In genomic region chr4:126533729-126534070, GRCm38 (mm10) we compare ENCODE assay signal across 9 mouse cellular contexts. TPM values are rescaled to one million over a fixed set of nuclear protein-coding genes. Genes with fewer than 3 reads are reported as not detected.
DNase-seq lines count a peak whose midpoint lies in the region; ATAC-seq and TF ChIP-seq lines count a peak whose summit lies in the region.
"Had no signal": no experiment of that assay in that cellular context is flagged by ENCODE, and none has a peak within 500 bp of the region (broad histone marks: within the 10 kb centered on the region; RNA-seq: fewer than 3 reads in every experiment).

No protein-coding gene starts in this region.

- peak overlapping the region; percentile 71 for H3K4me3 ChIP-seq in heart, embryonic 15.5 days
- peak overlapping the region; percentile 45 to 68; a peak in 3 of 4 replicates for H3K4me3 ChIP-seq in MEL (ENCODE audit: control insufficient read depth in 1 of 2, insufficient read depth in 1 of 2, low read depth in 2 of 2, low read length in 2 of 2)
- H3K4me3 ChIP-seq in forebrain, postnatal 0 days (ENCODE audit: low read depth, low read length), result peak overlapping the region; percentile 93
- H3K4me3 ChIP-seq in midbrain, embryonic 10.5 days, result peak overlapping the region; percentile 79

- H3K27ac ChIP-seq in heart, embryonic 15.5 days, result no peak overlapping the region
- H3K27ac ChIP-seq in MEL (ENCODE audit: control insufficient read depth, low read depth, low read length), result no peak overlapping the region
- H3K27ac ChIP-seq in forebrain, postnatal 0 days (ENCODE audit: low read depth, low read length), result peak overlapping the region; percentile 79
- peak overlapping the region; percentile 85 for H3K27ac ChIP-seq in midbrain, embryonic 10.5 days (replicated peaks)

- TF ChIP-seq POLR2A in MEL (IDR thresholded peaks at IDR 0.05; ENCODE audit: control insufficient read depth in 1 of 2, insufficient read depth in 1 of 2, low read depth in 1 of 2, low read length in 2 of 2, poor library complexity in 1 of 2), result 0 out of 4 replicates have a peak, but pooled peaks of 1 of the 2 experiments have one; percentile 52

- no peaks in the 10 kb centered on the region for H3K36me3 ChIP-seq in heart, embryonic 15.5 days
- H3K36me3 ChIP-seq in MEL (ENCODE audit: control insufficient read depth in 1 of 2, insufficient read depth in 2 of 2, low read length in 2 of 2), result peaks cover 0 to 6% of the 10 kb centered on the region in 2 experiments; a peak in 2 of 4 replicates
- H3K36me3 ChIP-seq in forebrain, postnatal 0 days (ENCODE audit: insufficient read depth), result no peaks in the 10 kb centered on the region
- no peaks in the 10 kb centered on the region for H3K36me3 ChIP-seq in midbrain, embryonic 10.5 days
- H3K36me3 ChIP-seq: G1E had no signal

- peak overlapping the region; percentile 79 for H3K9ac ChIP-seq in heart, embryonic 15.5 days
- H3K9ac ChIP-seq in MEL (ENCODE audit: control insufficient read depth, low read depth, low read length, poor library complexity, severe bottlenecking), result peak overlapping the region; percentile 53
- H3K9ac ChIP-seq in forebrain, postnatal 0 days, result peak overlapping the region; percentile 92

- TF ChIP-seq CTCF in MEL (IDR thresholded peaks at IDR 0.05 in 2 of 3, conservative IDR thresholded peaks at IDR 0.05 in 1 of 3; ENCODE audit: control insufficient read depth in 1 of 3, insufficient read depth in 1 of 3, low read depth in 2 of 3, low read length in 3 of 3, poor library complexity in 1 of 3, severe bottlenecking in 1 of 3), result no peak
- TF ChIP-seq CTCF in forebrain, postnatal 0 days (IDR thresholded peaks at IDR 0.05; ENCODE audit: low read depth), result no peak

- no peaks in the 10 kb centered on the region for H3K9me3 ChIP-seq in heart, embryonic 15.5 days (replicated peaks)
- H3K9me3 ChIP-seq in MEL (replicated peaks; ENCODE audit: insufficient read depth, low read length), result no peaks in the 10 kb centered on the region
- H3K9me3 ChIP-seq in forebrain, postnatal 0 days (ENCODE audit: low read length), result no peaks in the 10 kb centered on the region
- H3K9me3 ChIP-seq in midbrain, embryonic 10.5 days (replicated peaks), result no peaks in the 10 kb centered on the region

- no peak for TF ChIP-seq EP300 in MEL (IDR thresholded peaks at IDR 0.05; ENCODE audit: low read depth in 1 of 2, low read length in 2 of 2)

- H3K4me1 ChIP-seq in heart, embryonic 15.5 days (replicated peaks), result peaks cover 7% of the 10 kb centered on the region
- peaks cover 2 to 9% of the 10 kb centered on the region in 2 experiments; a peak in 2 of 4 replicates for H3K4me1 ChIP-seq in MEL (ENCODE audit: control insufficient read depth in 1 of 2, insufficient read depth in 2 of 2, low read length in 2 of 2)
- peaks cover 9% of the 10 kb centered on the region; the same call in 1 of the 2 replicates for H3K4me1 ChIP-seq in forebrain, postnatal 0 days (ENCODE audit: insufficient read depth)
- peaks cover 15% of the 10 kb centered on the region for H3K4me1 ChIP-seq in midbrain, embryonic 10.5 days

- TF ChIP-seq RAD21 in MEL (IDR thresholded peaks at IDR 0.05; ENCODE audit: low read depth, low read length), result no peak

- H3K79me2 ChIP-seq in MEL (ENCODE audit: control insufficient read depth, insufficient read depth, low read length, poor library complexity), result no peaks in the 10 kb centered on the region; the same call in 1 of the 2 replicates

- DNase-seq in heart, adult 9 months (ENCODE audit: low spot score in 2 of 2), result no peak
- no peak for DNase-seq in MEL (ENCODE audit: low read depth, low spot score)
- no peak for DNase-seq in forebrain, postnatal 0 days
- DNase-seq in midbrain, embryonic 10.5 days (ENCODE audit: low spot score), result no peak
- DNase-seq in natural killer cell, adult 2 months (ENCODE audit: low spot score in 2 of 2), result no peak
- no peak for DNase-seq in cerebellum, adult 11 months

- 12% methylated on average over 7 of the region's 7 CpGs for WGBS in heart, embryonic 15.5 days
- 7% methylated on average over 7 of the region's 7 CpGs for WGBS in forebrain, postnatal 0 days
- 9% methylated on average over 7 of the region's 7 CpGs for WGBS in midbrain, embryonic 10.5 days

- peak overlapping the region; percentile 92 for H3K4me2 ChIP-seq in heart, embryonic 15.5 days
- H3K4me2 ChIP-seq in forebrain, postnatal 0 days (ENCODE audit: low read depth), result peak overlapping the region; percentile 90

- peaks cover 8% of the 10 kb centered on the region; the same call in 1 of the 2 replicates for H3K27me3 ChIP-seq in heart, embryonic 15.5 days
- peaks cover 2 to 5% of the 10 kb centered on the region in 2 experiments for H3K27me3 ChIP-seq in MEL (ENCODE audit: control insufficient read depth in 1 of 2, insufficient read depth in 2 of 2, low read length in 2 of 2)
- no peaks in the 10 kb centered on the region for H3K27me3 ChIP-seq in forebrain, postnatal 0 days (ENCODE audit: insufficient read depth, low read length)
- peaks cover 40% of the 10 kb centered on the region for H3K27me3 ChIP-seq in midbrain, embryonic 10.5 days (ENCODE audit: low read depth, poor library complexity, severe bottlenecking)

- ATAC-seq in heart, embryonic 15.5 days (replicated peaks; ENCODE audit: insufficient number of reproducible peaks, insufficient read depth, low FRiP score, low read depth), result no peak
- ATAC-seq in forebrain, postnatal 0 days, result peak; percentile 19; the same call in 1 of the 2 replicates
- ATAC-seq in granulocyte monocyte progenitor cell, adult 5-6 weeks (replicated peaks; ENCODE audit: poor library complexity, severe bottlenecking), result no peak

TF ChIP-seq in MEL, 35 proteins besides CTCF, POLR2A, EP300 and RAD21:
- TF ChIP-seq USF1 (IDR thresholded peaks at IDR 0.05; ENCODE audit: low read depth, low read length), result no peak
- TF ChIP-seq SMC3 (IDR thresholded peaks at IDR 0.05; ENCODE audit: low read depth, low read length), result no peak
- TF ChIP-seq ELF1 (IDR thresholded peaks at IDR 0.05; ENCODE audit: low read depth, low read length), result no peak
- TF ChIP-seq CHD2 (IDR thresholded peaks at IDR 0.05; ENCODE audit: low read length), result no peak

RNA-seq across cellular contexts. Expression of gene Ago4, which starts 0.4 kb away (rescaled TPM):
- 0.97 and 1.4 TPM in 2 replicates for polyA plus RNA-seq in heart, embryonic 15.5 days (2015; fragmentation: Nextera tagmentation; extraction: Ambion mirVana)
- 0.39 and 0.42 TPM in 2 replicates for total RNA-seq in MEL (2012; rRNA removed)
- polyA plus RNA-seq in MEL (2012; ENCODE audit: insufficient read depth in 1 of 2, insufficient read length in 2 of 2, low read depth in 1 of 2, low replicate concordance in 2 of 2, missing spikeins in 1 of 2), result 1 to 10 TPM in 1 of 2 experiments, not detected in 1; 1.8 TPM
- total RNA-seq in forebrain, postnatal 0 days (2014; rRNA removed), result 10.1 and 11.6 TPM in 2 replicates
- polyA plus RNA-seq in forebrain, postnatal 0 days (2015; fragmentation: Nextera tagmentation; extraction: Ambion mirVana), result 2.3 and 3.1 TPM in 2 replicates
- polyA plus RNA-seq in midbrain, embryonic 10.5 days (2016; fragmentation: Nextera tagmentation; extraction: Ambion mirVana), result 2.3 and 2.8 TPM in 2 replicates
- total RNA-seq in granulocyte monocyte progenitor cell, adult 5-6 weeks (2014; fragmentation: Nextera tagmentation), result 2.7 and 4.6 TPM in 2 replicates
- total RNA-seq in granulocyte monocyte progenitor cell, adult 5-6 weeks (2017), result 4.1 and 4.6 TPM in 2 replicates
- polyA plus RNA-seq: G1E had no signal

RNA-seq across cellular contexts. Expression of gene Clspn, which starts 23.0 kb away (rescaled TPM):
- 17.1 and 19.8 TPM in 2 replicates for polyA plus RNA-seq in heart, embryonic 15.5 days (2015; fragmentation: Nextera tagmentation; extraction: Ambion mirVana)
- total RNA-seq in MEL (2012; rRNA removed), result 42.0 and 46.9 TPM in 2 replicates
- 100 to 1,000 TPM in 1 of 2 experiments, 10 to 100 TPM in 1; 64.0 to 618 TPM for polyA plus RNA-seq in MEL (2012; ENCODE audit: insufficient read depth in 1 of 2, insufficient read length in 2 of 2, low read depth in 1 of 2, low replicate concordance in 2 of 2, missing spikeins in 1 of 2)
- total RNA-seq in forebrain, postnatal 0 days (2014; rRNA removed), result 3.5 and 4.2 TPM in 2 replicates
- polyA plus RNA-seq in forebrain, postnatal 0 days (2015; fragmentation: Nextera tagmentation; extraction: Ambion mirVana), result 2.3 and 3.0 TPM in 2 replicates
- polyA plus RNA-seq in midbrain, embryonic 10.5 days (2016; fragmentation: Nextera tagmentation; extraction: Ambion mirVana), result 55.3 and 55.8 TPM in 2 replicates
- 37.8 and 57.9 TPM in 2 replicates for total RNA-seq in granulocyte monocyte progenitor cell, adult 5-6 weeks (2014; fragmentation: Nextera tagmentation)
- 53.5 and 91.2 TPM in 2 replicates for total RNA-seq in granulocyte monocyte progenitor cell, adult 5-6 weeks (2017)

Comparison
In these comparisons a context has a peak if more than half of its experiments do, and no peak if none do; other contexts are left out.
1. H3K27ac ChIP-seq: peak in forebrain, postnatal 0 days (single experiment) and midbrain, embryonic 10.5 days (single experiment); none in heart, embryonic 15.5 days (single experiment) and MEL (single experiment).
2. Peak in every context shown above with its lines, with median percentiles within 50 percentile points of each other: H3K4me3 ChIP-seq and H3K9ac ChIP-seq.